Mouse (Mus musculus): ENCODE data around the gene Cbwd1.

DNA sequence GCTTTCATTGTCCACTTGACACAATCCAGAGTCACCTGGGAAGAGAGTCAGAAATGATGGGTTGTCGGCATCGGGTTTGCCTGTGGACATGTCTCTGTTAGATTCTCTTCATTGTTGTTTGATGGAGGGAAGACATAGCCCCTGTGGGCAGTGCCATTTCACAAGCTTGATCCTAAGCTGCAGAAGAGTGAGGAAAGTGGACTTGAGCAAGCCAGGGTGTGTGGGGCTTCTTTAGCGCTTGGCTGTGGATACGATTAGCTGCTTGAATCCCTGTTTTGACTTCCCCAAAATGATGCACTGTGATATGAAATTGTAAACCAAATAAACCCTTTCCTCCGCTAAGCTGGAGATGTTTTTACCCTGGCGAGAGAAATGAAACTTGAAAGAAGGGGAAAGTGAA lies 40.6 kb upstream of the Cbwd1 start:
- TF ChIP-seq GATA1 (IDR thresholded peaks at IDR 0.05; ENCODE audit: low read length) (no peak), TAL1 (IDR thresholded peaks at IDR 0.05; ENCODE audit: low read length) (no peak)

All from erythroblast, embryonic 14.5 days (primary cell).